Comparison of ENCODE assay signal across 13 mouse cellular contexts in the genomic region with DNA sequence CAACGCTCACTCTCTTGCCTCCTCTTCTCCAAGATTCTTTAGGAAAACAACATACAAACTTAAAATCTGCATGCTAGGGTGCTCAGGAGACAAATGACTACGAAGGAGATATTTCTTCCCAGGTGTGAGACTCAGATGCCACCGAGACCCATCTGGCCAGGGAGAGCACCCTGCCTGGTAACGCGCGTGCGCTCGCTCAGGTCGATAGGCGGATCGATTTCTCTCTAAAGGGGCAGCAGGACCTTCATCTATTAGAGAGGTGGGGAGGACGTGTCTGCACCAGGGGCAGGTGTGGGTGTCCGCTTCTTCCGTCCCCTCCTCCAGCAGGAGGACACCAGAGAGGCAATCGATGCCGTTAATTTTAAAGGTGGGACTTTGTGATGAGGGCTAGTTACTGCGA. TPM values are rescaled to one million over a fixed set of nuclear protein-coding genes. Genes with fewer than 3 reads are reported as not detected.
A peak's percentile ranks its signal among the peaks of the same experiment; 100 is the strongest.
DNase-seq lines count a peak whose midpoint lies in the region; ATAC-seq and TF ChIP-seq lines count a peak whose summit lies in the region.
"Had no signal": no experiment of that assay in that cellular context is flagged by ENCODE, and none has a peak within 500 bp of the region (broad histone marks: within the 10 kb centered on the region; RNA-seq: fewer than 3 reads in every experiment).

No protein-coding gene starts in this region.

- H3K4me1 ChIP-seq in heart, embryonic 12.5 days (replicated peaks) = peaks cover 15% of the 10 kb centered on the region
- H3K4me1 ChIP-seq in ES-E14 (ENCODE audit: control insufficient read depth in 2 of 2, insufficient read depth in 2 of 2, low read length in 2 of 2, poor library complexity in 1 of 2) = peaks cover 0 to 2% of the 10 kb centered on the region in 2 experiments; a peak in 2 of 4 replicates
- peaks cover 12% of the 10 kb centered on the region for H3K4me1 ChIP-seq in hindbrain, embryonic 12.5 days
- H3K4me1 ChIP-seq in midbrain, embryonic 12.5 days = peaks cover 27% of the 10 kb centered on the region; the same call in 1 of the 2 replicates

- no peak overlapping the region for H3K9ac ChIP-seq in heart, embryonic 12.5 days
- no peak overlapping the region for H3K9ac ChIP-seq in ES-E14 (ENCODE audit: insufficient read depth, low read depth, low read length, poor library complexity, severe bottlenecking)
- no peak overlapping the region for H3K9ac ChIP-seq in hindbrain, embryonic 12.5 days
- H3K9ac ChIP-seq in midbrain, embryonic 12.5 days (replicated peaks) = peak overlapping the region; percentile 4; the same call in 1 of the 2 replicates

- WGBS in heart, embryonic 12.5 days = 1% methylated on average over 17 of the region's 17 CpGs
- 1% methylated on average over 17 of the region's 17 CpGs for WGBS in hindbrain, embryonic 12.5 days
- WGBS in midbrain, embryonic 12.5 days = 1% methylated on average over 17 of the region's 17 CpGs

- peak overlapping the region; percentile 22; the same call in 1 of the 2 replicates for H3K4me3 ChIP-seq in heart, embryonic 12.5 days
- H3K4me3 ChIP-seq in ES-E14 (ENCODE audit: insufficient read depth in 1 of 2, low read depth in 1 of 2, low read length in 2 of 2, poor library complexity in 1 of 2, severe bottlenecking in 1 of 2) = peak overlapping the region; percentile 16 to 20; a peak in 3 of 4 replicates
- no peak overlapping the region; the same call in 1 of the 2 replicates for H3K4me3 ChIP-seq in hindbrain, embryonic 12.5 days
- peak overlapping the region; percentile 30 for H3K4me3 ChIP-seq in midbrain, embryonic 12.5 days
- H3K4me3 ChIP-seq: layer of hippocampus, adult 2 months had no signal

- no peaks in the 10 kb centered on the region for H3K36me3 ChIP-seq in heart, embryonic 12.5 days
- no peaks in the 10 kb centered on the region for H3K36me3 ChIP-seq in ES-E14 (ENCODE audit: control insufficient read depth, insufficient read depth, low read length, poor library complexity, severe bottlenecking)
- H3K36me3 ChIP-seq in hindbrain, embryonic 12.5 days = no peaks in the 10 kb centered on the region
- no peaks in the 10 kb centered on the region for H3K36me3 ChIP-seq in midbrain, embryonic 12.5 days

- H3K27me3 ChIP-seq in heart, embryonic 12.5 days (replicated peaks) = peaks cover 95% of the 10 kb centered on the region
- H3K27me3 ChIP-seq in hindbrain, embryonic 12.5 days = peaks cover 95% of the 10 kb centered on the region
- H3K27me3 ChIP-seq in midbrain, embryonic 12.5 days = peaks cover 91% of the 10 kb centered on the region

- intact Hi-C loops in left cerebral cortex, postnatal 25 days (cut with DNase I) = no loop called here

- DNase-seq in heart, adult 18-20 months = no peak
- DNase-seq in ES-E14 (ENCODE audit: low read depth, low spot score) = no peak
- DNase-seq in adrenal gland, adult 2 months = no peak
- no peak for DNase-seq in left cerebral cortex, postnatal 25 days (ENCODE audit: low spot score in 2 of 2)
- DNase-seq: cerebellum, adult 2 months; heart, postnatal 36 days; lung, postnatal 10 days; thymus, adult 2 months had no signal

- H3K27ac ChIP-seq in heart, embryonic 12.5 days (ENCODE audit: poor library complexity, severe bottlenecking) = no peak overlapping the region
- H3K27ac ChIP-seq in ES-E14 (ENCODE audit: insufficient read depth, low read depth, low read length, poor library complexity, severe bottlenecking) = no peak overlapping the region
- H3K27ac ChIP-seq in hindbrain, embryonic 12.5 days = 0 out of 2 replicates have a peak overlapping the region, but pooled peaks have one; percentile 12
- H3K27ac ChIP-seq in midbrain, embryonic 12.5 days (replicated peaks) = peak overlapping the region; percentile 69
- H3K27ac ChIP-seq: layer of hippocampus, adult 2 months had no signal

- no peaks in the 10 kb centered on the region for H3K9me3 ChIP-seq in heart, embryonic 12.5 days (replicated peaks)
- H3K9me3 ChIP-seq in ES-E14 (ENCODE audit: control insufficient read depth, insufficient read depth, low read depth, low read length) = no peaks in the 10 kb centered on the region
- no peaks in the 10 kb centered on the region for H3K9me3 ChIP-seq in hindbrain, embryonic 12.5 days (replicated peaks)
- H3K9me3 ChIP-seq in midbrain, embryonic 12.5 days = no peaks in the 10 kb centered on the region

- no peak for ATAC-seq in heart, embryonic 12.5 days (ENCODE audit: insufficient number of reproducible peaks, low FRiP score)
- no peak for ATAC-seq in hindbrain, embryonic 12.5 days (ENCODE audit: low FRiP score)
- ATAC-seq in midbrain, embryonic 12.5 days (ENCODE audit: low FRiP score, low read depth) = no peak
- ATAC-seq: CD4-positive, CD25-positive, alpha-beta regulatory T cell, adult 4 months had no signal

- H3K4me2 ChIP-seq in heart, embryonic 12.5 days = peak overlapping the region; percentile 37
- H3K4me2 ChIP-seq in hindbrain, embryonic 12.5 days (replicated peaks) = peak overlapping the region; percentile 38
- peak overlapping the region; percentile 50 for H3K4me2 ChIP-seq in midbrain, embryonic 12.5 days (replicated peaks)

- in situ Hi-C loops in ES-E14 (cut with MboI; ENCODE audit: low sequenced_read_pairs in 2 of 2, unreplicated experiment in 2 of 2) = no loop called here

TF ChIP-seq in ES-E14, 5 proteins besides CTCF, POLR2A, EP300 and RAD21:
- TF ChIP-seq ZNF384 (IDR thresholded peaks at IDR 0.05; ENCODE audit: low read depth, low read length) (no peak), CHD2 (IDR thresholded peaks at IDR 0.05; ENCODE audit: low read depth, low read length) (no peak)

RNA-seq across cellular contexts. Expression of gene En2, which starts 7.7 kb away (rescaled TPM):
- polyA plus RNA-seq in heart, embryonic 12.5 days (2016; fragmentation: Nextera tagmentation; extraction: Ambion mirVana) = not detected in 2 replicates
- under 1 TPM in 1 of 2 experiments, not detected in 1; 0.08 TPM for total RNA-seq in heart, adult 18-20 months (2021)
- 3.2 and 3.3 TPM in 2 replicates for total RNA-seq in ES-E14 (2012; rRNA removed)
- 0.66 and 0.86 TPM in 2 replicates for polyA plus RNA-seq in hindbrain, embryonic 12.5 days (2016; fragmentation: Nextera tagmentation; extraction: Ambion mirVana)
- polyA plus RNA-seq in midbrain, embryonic 12.5 days (2016; fragmentation: Nextera tagmentation; extraction: Ambion mirVana) = 1.5 and 2.1 TPM in 2 replicates
- under 1 TPM; 0.07 to 0.17 TPM for total RNA-seq in adrenal gland, adult 2 months (2021)
- 0.12 and 0.19 TPM in 2 replicates for polyA plus RNA-seq in adrenal gland, adult 2 months (2012; rRNA removed)
- total RNA-seq in left cerebral cortex, postnatal 25 days (2021) = under 1 TPM; 0.14 to 0.25 TPM
- total RNA-seq: heart, postnatal 36 days had no signal
- polyA plus RNA-seq: CD4-positive, CD25-positive, alpha-beta regulatory T cell, adult 4 months had no signal

Comparison
In these comparisons a context has a peak if more than half of its experiments do, and no peak if none do; other contexts are left out.
1. H3K27ac ChIP-seq: peak in hindbrain, embryonic 12.5 days (single experiment) and midbrain, embryonic 12.5 days (single experiment); none in heart, embryonic 12.5 days (single experiment) and ES-E14 (single experiment).
2. Peak in every context shown above with its lines, with median percentiles within 50 percentile points of each other: H3K4me2 ChIP-seq.